Mouse (Mus musculus): ENCODE results near the gene Cd28.

Gene Cd28

DNA sequence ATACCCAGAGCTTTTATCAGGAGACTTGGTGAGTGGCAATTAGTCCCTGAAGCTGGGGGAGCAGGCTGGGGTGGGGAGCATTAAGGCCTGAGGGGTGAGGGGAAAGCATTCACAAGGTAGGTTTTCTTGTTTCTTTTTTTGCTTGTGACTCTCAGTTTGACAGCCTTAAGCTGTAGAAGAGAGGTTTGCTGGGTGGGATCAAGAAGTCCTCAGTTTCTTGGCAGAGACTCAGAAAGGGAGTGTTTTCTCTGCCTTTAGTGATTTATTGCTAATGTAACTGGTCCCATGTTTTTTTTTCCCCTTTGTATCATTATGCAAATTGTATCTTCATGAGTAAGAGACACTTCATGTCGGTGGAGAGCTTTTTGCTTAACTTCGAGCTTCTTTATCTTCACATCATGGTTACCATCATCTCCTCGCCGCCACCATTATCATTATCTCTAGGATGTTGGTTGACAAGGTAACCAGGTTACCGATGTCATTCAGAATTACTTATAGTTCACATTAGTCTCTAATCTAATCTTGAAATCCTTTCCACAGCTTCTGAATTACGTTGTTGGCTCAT lies 33.7 kb downstream of the Cd28 start:
- no peak for DNase-seq (ENCODE audit: low spot score)

DNA sequence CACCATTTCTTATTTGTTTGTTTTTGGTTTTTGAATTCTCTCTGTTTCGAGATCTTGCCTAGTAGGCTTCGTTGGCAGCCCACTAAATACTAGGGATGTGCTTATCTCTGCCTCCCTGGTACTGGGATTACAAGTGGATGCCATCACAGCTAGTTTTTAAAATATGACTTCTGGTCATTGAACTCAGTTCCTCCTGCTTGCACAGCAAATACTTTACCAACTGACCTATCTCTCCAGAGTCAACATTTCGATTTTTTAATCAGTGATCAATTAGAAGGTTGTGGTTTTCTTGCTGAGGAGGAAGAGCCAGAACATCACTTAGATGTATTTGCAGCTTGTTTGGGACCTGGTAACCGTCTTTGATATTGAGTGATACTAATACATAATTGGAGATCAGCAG lies 34.4 kb downstream of the Cd28 start:
- no peak for DNase-seq (ENCODE audit: low spot score)

DNA sequence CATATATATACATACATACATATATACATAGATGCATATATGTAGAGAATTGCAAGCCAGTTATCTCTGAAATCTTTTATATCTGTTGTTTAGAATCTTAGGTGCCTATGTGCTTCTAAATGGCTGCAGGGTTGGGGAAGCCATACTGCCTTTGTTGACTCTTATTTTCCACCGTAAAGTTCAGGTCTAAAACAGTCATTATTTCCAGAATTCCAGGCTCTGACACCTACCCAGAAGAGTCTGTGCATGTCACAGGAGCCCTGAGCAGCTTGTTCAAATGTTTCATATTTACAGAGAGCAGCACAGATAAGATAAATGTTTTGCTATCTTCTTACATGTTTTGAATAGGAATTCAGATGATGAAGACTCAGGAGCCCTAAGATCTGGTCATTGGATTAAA lies 36.4 kb downstream of the Cd28 start:
- no peak for DNase-seq (ENCODE audit: low spot score)

DNA sequence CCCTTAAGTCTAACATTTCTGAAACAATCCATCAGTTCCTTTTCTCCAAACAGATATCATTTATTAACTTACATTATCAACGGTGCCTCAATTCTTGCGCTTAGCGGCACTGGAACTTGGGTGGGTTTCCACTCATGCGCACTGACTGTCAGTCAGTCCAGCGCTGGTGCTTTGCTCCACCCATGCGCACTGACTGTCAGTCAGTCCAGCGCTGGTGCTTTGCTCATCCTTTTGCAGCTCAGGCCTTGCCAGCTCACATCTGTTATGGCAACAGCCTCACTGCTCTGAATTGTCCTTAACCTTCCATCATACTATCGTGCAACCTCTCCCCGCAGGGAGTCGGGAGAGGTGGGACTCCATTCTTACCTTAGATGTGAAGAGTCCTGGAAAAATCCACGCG lies 37.4 kb downstream of the Cd28 start:
- DNase-seq (ENCODE audit: low spot score): no peak

DNA sequence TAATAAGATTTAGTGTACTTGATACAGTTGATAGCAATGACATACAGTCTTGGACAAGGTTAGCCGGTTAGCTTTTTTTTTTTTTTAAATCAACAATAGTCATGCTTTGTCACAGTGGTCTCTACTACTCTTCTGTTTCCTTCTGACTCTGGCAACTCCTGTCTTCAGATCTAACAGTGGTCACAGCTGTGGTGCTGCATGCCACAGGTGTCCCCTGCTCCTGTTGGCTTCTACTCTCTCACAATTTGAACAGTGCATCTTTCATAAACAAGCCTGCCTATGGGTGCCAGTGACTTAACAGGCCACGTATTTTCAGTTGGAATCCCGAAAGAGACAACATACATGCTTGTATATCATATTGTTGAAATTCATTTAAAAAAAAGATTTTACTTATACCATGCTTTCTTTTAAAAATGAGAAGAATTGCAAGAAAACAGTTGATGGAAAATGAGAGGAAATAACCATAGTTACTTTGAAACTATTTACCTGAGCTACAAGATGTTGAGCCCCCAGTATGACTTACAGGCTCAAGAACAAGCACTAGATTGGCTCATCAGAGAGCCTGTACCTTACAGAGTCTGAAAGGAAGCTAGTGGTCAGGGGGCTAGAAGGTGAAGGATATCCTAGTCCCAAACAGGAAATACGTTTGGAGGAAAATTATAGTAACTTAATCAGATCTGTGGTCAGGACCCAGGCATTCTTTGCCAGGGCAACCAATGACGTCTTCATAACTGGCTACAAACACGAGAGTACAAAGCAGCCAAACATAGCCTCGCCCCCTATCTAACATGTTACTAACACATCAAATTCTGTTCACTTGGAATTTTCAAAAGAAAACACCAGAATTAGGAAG lies 39.0 kb downstream of the Cd28 start:
- no peak for DNase-seq (ENCODE audit: low spot score)

DNA sequence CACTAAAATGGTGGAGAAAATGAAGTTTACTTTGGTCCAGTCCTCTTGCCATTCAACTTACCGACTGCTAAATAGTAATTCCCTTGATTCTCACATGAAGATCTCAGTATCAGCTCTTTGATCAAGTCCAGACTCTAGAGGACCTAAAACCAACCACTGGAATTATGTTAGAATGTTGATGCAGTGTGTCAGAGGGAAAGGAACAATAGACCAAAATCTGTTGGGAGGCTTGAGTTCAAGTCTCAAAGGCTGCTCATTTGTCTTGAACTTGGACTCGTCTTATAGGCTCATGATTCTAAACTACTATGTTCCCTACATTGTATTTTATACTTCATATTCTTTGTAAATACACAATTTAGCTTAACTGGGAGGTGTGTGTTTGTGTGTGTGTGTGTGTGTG lies 41.0 kb downstream of the Cd28 start:
- DNase-seq (ENCODE audit: low spot score): no peak

DNA sequence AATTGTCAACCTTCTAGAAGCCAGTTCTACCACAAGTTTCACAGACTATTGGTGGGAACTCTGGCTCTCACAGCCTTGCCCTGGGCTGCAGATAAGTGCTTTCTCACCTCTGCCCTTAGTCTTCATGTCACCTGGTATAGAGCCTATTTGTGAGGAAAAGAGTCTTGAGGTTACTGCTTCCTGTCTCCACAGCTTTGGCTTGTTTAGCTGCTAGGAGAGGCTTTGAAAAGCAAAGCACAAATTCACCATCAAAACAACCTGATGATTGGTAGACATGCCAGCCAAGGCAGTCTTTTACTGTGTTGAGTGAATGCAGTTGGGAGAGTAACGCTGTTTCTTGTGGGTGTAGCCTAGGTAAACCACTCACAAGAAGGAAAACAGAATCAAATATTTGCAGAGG lies 41.6 kb downstream of the Cd28 start:
- DNase-seq (ENCODE audit: low spot score): no peak

DNA sequence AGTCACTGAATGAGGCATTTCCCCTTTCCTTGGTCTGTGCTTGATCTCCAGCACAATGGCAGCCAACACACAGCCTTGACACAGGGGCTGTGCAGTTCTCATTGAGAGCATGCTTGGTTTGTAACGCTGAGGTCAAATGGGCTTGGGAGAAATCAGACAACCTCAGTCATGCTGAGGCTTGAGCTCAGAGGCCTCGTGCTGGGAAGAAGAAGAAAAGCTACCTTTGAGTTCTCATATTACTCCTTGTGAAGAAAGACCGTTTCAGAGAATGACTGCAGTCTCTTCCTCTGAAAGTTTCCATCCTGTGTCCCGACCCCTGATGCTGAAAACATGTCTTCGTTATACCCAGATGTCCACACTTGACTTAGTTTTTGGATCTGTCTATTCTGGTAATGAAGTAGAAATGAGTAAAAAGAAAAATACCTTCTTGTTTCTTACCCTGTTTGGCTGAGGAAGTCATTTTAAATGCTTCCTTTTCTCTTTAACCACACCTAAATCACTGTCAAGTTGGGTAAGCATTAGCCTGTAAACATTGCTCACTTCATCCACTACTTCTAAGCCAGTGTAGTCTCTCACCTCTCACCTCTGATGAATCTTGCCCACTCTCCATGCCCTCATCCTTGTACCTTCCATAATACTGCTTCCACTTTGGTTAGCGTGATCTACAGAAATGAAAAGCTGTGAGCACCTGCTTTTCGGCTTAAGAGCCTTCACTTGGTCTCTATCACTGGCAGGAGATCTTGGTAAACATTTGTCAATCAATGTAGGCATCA lies 43.1 kb downstream of the Cd28 start:
- no peak for DNase-seq (ENCODE audit: low spot score)

DNA sequence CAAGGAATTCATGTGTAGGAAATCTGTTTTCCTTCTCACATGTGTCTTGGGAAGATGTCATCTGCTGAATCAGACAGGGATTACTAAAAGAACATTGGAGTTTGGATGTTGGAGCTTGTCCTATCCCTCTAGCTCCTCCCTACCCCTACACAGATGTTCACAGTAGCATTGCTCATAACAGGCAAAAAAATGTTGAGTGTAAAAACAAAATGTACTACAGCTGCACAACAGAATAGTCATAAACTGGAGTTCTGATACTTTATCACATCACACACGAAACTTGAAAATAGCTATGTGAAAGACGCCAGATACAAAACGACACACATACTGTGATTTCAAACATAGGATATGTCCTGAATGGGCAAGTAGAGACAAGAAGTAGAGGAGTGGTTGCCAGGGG lies 43.9 kb downstream of the Cd28 start:
- DNase-seq (ENCODE audit: low spot score): no peak

DNA sequence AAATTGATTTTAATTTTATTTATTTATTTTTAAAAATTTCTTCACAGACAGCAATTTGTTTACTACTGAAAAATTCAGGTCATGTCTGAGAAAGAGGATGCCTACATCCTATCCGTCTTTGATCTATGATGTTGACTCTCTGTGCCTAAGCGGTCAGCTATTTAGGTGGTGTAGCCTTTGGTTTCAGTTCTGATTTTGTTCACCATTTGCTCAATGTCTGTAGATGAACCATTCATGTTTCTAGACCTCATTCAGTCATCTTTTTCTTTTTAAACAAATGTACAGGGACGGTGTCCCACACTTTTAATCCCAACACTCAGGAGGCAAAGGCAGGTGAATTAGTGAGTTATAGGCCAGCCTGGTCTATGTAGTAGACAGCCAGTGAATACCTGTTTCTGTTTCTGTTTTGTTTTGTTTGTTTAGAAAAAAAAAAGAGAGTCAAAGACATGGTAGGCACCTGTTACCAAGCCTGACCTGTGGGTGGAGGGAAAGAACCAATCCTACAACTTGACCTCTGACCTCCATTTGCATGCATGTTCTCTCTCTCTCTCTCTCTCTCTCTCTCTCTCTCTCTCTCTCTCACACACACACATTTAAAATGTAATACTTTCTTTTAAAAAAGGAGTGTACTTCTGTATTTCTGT lies 45.0 kb downstream of the Cd28 start:
- no peak for DNase-seq (ENCODE audit: low spot score)

DNA sequence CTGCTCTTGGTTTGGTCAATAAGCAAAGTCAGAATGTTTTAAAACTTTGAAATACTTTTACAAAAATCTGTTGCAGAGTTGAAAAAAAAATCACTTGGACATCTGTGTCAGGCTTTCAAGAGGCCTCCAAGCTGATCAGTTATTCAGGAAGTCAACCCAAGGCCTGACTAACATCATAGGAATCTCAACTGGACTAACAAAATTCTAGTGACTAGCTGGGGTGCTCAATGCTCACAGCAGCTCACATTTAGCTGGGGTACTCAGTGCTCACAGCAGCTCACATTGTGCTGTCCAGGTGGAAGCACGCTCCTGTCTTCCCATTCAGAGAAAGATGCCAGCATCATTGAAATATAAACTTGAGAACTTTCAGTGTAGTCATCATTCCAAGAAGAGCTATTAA lies 45.9 kb downstream of the Cd28 start:
- no peak for DNase-seq (ENCODE audit: low spot score)

DNA sequence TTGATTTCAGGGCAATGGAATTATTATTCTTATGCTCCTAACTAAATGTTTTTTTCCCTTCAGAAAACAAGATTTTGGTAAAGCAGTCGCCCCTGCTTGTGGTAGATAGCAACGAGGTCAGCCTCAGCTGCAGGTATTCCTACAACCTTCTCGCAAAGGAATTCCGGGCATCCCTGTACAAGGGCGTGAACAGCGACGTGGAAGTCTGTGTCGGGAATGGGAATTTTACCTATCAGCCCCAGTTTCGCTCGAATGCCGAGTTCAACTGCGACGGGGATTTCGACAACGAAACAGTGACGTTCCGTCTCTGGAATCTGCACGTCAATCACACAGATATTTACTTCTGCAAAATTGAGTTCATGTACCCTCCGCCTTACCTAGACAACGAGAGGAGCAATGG lies 46.3 kb downstream of the Cd28 start:
- DNase-seq (ENCODE audit: low spot score): no peak

DNA sequence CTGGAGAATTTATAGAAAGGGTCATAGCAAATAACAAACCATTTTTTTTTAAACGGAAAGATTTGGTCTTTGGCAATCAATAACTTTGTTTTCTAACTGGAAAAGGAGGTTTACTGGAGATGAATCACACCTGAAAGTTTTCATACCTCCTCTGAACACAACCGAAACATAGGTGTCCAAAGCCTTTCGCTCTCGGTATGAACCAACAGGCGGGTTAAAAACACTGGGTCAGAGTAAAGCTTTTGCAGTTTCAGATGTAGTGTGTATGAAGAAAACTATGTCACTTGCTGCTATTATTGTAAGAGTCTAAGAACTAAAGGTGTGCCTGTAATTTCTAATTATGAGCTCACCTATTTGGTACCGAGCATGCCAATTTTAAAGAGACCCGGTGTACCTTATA lies 55.2 kb downstream of the Cd28 start:
- no peak for DNase-seq (ENCODE audit: low spot score)

DNA sequence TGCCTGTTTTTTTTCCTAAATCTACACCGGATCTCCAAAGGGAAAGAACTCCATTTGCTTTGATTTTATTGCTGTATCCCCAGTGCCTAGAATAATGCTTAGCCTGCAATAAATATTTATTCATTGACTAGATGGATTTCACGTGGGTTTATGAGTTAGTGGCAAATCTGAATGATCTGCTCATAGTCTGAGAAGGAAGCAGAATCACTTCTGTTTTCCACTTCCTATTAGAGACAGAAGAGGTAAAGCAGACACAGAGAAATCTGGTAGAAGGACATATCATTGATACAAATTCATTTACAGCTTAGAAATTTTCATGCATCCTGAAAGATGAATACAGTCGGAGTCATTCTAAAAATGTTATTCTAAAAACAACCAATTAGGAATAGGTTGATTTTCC lies 56.6 kb downstream of the Cd28 start:
- no peak for DNase-seq (ENCODE audit: low spot score)

DNA sequence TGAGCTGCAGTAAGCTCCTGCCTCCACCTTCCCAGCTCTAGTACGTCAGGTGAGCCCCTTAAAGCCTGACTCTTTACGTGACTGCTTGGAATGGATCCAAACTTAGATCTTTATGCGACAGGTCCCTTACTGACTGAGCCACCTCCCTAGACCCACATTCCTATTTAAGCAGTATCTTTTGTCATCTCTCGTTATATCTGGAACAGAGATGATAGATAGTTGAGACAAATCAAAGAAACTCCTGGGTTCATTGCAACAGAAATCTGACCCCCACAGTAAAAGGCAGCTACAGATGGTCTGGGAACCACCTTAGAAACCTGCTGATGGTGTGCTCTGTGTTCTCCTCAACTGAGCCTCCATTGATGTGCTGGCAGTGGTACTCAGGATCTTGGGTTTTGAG lies 59.6 kb downstream of the Cd28 start:
- DNase-seq (ENCODE audit: low spot score): no peak

DNA sequence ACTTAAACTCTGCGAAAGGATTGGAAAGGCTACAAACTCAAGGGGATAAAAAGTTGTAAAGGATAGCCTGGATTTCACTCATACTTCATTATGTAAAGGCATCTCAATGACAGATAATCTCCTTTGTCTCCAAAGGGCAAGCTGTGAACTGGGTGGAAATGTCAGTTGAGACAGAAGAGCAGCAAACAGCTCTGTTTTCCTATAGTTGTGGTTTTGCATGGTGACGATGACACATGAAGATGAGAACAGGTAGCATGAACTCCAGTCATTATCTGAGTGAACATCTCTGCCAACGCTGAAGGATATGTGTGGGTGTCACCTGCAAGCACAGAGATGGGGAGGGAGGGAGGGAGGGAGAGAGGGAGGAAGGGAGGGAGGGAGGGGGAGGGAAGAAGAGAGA lies 60.3 kb downstream of the Cd28 start:
- no peak for DNase-seq (ENCODE audit: low spot score)

DNA sequence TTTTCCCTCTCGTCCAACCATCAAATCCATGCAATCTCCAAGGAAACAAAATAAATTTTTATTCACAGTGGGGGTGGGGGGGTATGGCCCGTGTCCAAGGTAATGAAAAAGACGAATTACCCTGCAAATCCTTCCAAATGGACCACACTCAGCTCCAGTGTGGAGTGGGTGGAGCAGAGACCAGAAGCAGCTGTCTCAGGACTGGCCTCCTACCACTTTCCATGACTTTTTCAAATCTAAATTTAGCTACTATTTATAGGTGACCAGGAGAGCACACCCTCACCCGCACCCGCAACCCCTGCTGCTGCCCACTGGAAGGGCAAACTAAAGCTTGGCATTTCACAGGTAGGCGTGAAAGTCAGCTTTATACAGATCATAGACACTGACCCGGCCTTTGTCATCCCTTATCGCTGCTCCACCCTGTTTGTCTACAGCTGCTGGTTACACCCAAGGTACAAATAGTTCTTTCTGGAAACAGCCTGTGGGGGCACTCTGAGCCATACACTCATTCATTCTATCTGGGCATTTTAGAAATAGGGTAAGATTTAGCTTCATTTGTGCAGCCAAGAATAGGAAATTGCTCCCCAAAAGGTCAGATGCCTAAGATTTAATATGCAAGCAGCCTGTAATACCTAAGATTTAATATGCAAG lies 62.0 kb downstream of the Cd28 start:
- DNase-seq (ENCODE audit: low spot score): no peak

DNA sequence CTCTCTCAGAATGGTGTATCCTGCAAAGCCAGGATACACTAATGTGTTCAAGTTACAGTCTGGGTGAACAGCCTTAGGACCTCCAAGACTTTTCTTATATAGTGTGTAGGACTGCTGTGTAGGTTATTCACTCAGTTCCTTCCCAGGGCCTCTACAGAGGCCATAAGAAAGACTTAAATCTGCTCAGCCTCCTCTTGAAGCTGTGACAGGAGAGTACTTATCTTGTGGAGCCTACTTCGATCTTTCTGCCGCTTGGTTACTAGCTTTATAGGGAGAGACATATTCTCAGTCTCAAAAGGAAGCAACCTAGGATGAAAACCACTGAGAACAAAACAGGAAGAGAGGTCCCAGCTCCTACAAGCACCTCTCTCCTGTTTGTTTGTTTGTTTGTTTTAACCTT lies 62.6 kb downstream of the Cd28 start:
- DNase-seq (ENCODE audit: low spot score): no peak

DNA sequence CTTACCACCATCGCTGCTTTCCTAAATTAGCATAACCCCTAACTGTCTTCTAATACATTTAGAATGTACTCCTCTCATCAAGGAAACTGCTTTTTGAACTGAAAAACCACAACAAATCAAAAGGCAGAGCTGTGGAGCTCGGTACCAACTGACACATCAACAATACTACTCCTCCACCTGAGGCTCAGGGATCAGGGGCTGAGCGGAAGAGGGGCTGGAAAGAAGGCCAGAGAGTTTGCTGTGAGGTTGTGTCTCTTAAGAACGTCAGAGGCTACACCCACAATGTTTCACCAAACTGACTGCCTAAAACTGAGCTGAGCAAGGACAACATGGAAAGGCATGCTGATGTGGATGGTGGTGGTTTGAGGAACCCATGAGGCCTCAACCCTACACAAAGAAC lies 65.1 kb downstream of the Cd28 start:
- DNase-seq (ENCODE audit: low spot score): no peak

DNA sequence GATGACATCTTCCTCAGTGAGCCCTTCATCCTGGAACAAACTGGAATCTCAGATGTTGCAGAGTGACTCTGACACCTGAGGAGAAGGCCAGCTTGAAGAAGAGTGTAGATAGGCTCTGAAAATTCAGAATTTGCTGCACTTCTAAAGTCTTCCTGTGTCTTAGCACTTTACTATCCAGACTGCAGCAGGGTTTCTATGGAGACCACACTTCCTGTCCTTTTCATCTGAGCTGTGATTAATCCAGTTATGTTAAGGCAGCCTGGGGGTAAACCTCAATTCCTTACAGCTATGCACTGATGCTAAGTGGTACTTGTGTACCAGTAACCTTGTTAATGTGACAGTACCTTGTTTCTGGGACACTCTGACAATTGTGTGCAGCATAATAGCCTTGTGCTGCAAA lies 77.1 kb downstream of the Cd28 start:
- DNase-seq (ENCODE audit: low spot score): no peak

DNA sequence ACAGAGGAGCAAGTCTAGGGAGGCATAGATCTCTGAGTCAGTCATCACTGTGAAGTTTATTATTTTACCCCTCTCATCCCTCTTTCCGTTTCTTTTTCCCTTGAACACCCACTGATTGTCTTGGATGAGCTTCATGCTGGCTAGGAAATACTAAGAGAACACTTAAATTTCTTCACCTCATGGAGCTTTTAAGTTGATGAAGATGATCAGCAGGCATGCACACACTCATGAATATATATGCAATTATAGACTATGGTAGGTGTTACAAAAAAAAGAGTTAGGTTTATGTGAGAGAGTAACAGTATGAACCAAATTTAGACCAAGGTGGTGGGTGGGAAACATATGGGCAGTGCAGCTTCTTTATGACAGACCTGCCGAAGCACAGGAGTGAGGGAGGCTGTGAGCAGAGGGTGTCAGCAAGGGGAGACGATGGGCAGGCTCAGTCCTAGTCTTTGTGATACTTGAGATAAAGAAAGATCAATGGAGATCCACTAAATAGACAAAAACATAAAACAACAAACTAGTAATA lies 79.1 kb downstream of the Cd28 start:
- DNase-seq (ENCODE audit: low spot score): no peak

DNA sequence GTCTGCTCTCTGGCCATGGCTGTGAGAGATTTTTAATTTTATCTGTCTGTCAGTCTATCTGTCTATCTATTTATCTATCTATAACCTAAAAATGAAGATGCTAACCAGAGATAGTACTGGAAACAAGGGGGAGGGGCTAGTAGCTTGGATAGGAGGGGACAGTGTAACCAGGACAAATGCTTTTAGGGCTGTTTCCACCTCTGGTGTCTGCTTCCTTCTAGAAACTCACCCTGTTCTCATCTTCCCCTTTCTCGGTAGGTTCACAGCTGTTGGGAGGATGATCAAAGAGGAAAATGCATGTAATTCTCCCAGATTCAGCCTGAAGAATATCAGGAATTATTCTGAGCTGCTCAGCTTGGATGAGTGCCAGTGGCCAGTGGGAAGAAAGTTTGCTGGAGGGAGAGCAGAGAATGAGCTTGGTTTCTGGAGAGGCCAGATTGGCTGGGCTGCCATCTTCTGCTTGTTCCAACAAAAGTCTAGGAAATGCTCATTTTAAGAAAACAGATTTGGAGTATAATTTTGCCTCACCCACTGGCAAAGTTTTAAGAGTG lies 83.3 kb downstream of the Cd28 start:
- no peak for DNase-seq (ENCODE audit: low spot score)
